Mouse (Mus musculus) urinary bladder, adult 2 months (tissue): ENCODE measurements around the gene Lgals2. TPM values are rescaled to one million over a fixed set of nuclear protein-coding genes. Genes with fewer than 3 reads are reported as not detected.
"Not testable (repeated sequence)": the region's sequence is repeated elsewhere in the genome, so short reads cannot be mapped to it uniquely, and the experiment has no call there.

Experiments used
- DNase-seq: peaks from one replicate; pipeline ENCODE4 v3.0.0; 2022; ENCODE audit warnings: low spot score
- polyA plus RNA-seq: library from polyadenylated mRNA; depleted of rRNA; stranded (reverse); fragments of >200 nt; gene quantifications from 2 replicates; pipeline ENCODE4 v1.2.3, GENCODE M21; 2012

The Lgals2 gene
- polyA plus RNA-seq, 1 experiment, result 2.1 TPM

- DNase-seq, result no peak
Measured at GRCm38 (mm10) chr15:78874989-78875388, 19.7 kb upstream of the Lgals2 start.

GRCm38 (mm10) chr15:78873803-78874435, 18.6 kb upstream of the Lgals2 start:
- DNase-seq, result no peak

- DNase-seq, result no peak
Measured at GRCm38 (mm10) chr15:78872021-78872608, 16.8 kb upstream of the Lgals2 start.

- no peak for DNase-seq
Measured at GRCm38 (mm10) chr15:78869775-78870174, 14.4 kb upstream of the Lgals2 start.

GRCm38 (mm10) chr15:78868826-78869233, 13.5 kb upstream of the Lgals2 start:
- no peak for DNase-seq

- no peak for DNase-seq
Measured at GRCm38 (mm10) chr15:78868398-78868797, 13.1 kb upstream of the Lgals2 start.

- no peak for DNase-seq
Measured at GRCm38 (mm10) chr15:78863852-78864253, 8.5 kb upstream of the Lgals2 start.

- no peak for DNase-seq
Measured at GRCm38 (mm10) chr15:78863154-78863553, 7.8 kb upstream of the Lgals2 start.

GRCm38 (mm10) chr15:78862280-78862679, 7.0 kb upstream of the Lgals2 start:
- no peak for DNase-seq

- no peak for DNase-seq
Measured at GRCm38 (mm10) chr15:78859714-78860113, 4.4 kb upstream of the Lgals2 start.

- no peak for DNase-seq
Measured at GRCm38 (mm10) chr15:78859311-78859710, 4.0 kb upstream of the Lgals2 start.

- no peak for DNase-seq
Measured at GRCm38 (mm10) chr15:78857009-78857408, 1.7 kb upstream of the Lgals2 start.

GRCm38 (mm10) chr15:78851505-78852153, 3.7 kb downstream of the Lgals2 start:
- DNase-seq, result peak; percentile 82

GRCm38 (mm10) chr15:78850944-78851343, 4.4 kb downstream of the Lgals2 start:
- no peak for DNase-seq

GRCm38 (mm10) chr15:78850059-78850824, 5.1 kb downstream of the Lgals2 start:
- DNase-seq, result no peak

GRCm38 (mm10) chr15:78849485-78849884, 5.8 kb downstream of the Lgals2 start:
- no peak for DNase-seq

- DNase-seq, result peak; percentile 79
Measured at GRCm38 (mm10) chr15:78848467-78848866, 6.9 kb downstream of the Lgals2 start.

- DNase-seq, result not testable (repeated sequence)
Measured at GRCm38 (mm10) chr15:78846805-78847204, 8.5 kb downstream of the Lgals2 start.

GRCm38 (mm10) chr15:78846352-78846751, 9.0 kb downstream of the Lgals2 start:
- no peak for DNase-seq

GRCm38 (mm10) chr15:78845867-78846266, 9.5 kb downstream of the Lgals2 start:
- no peak for DNase-seq

GRCm38 (mm10) chr15:78845321-78845720, 10.0 kb downstream of the Lgals2 start:
- no peak for DNase-seq

GRCm38 (mm10) chr15:78844791-78845190, 10.5 kb downstream of the Lgals2 start:
- no peak for DNase-seq
